Mouse (Mus musculus) bone marrow macrophage, adult 2 months (primary cell): ENCODE results near the gene Atg9a. TPM values are rescaled to one million over a fixed set of nuclear protein-coding genes. Genes with fewer than 3 reads are reported as not detected.

Experiments
- H3K27ac ChIP-seq: 2 replicates; pipeline ENCODE4 v1.5.1; 2012; ENCODE audit warnings: low read depth, low read length; ENCODE audit not compliant: insufficient read depth
- H3K4me1 ChIP-seq: 2 replicates; pipeline ENCODE4 v1.6.1; 2012; ENCODE audit warnings: low read length; ENCODE audit not compliant: control insufficient read depth, insufficient read depth
- H3K4me3 ChIP-seq: 2 replicates; pipeline ENCODE4 v1.5.1; 2012; ENCODE audit warnings: mild to moderate bottlenecking, low read length, moderate library complexity; ENCODE audit not compliant: insufficient read depth
- CTCF ChIP-seq: IDR thresholded peaks from 2 replicates; pipeline ENCODE4 v1.5.1; 2012; ENCODE audit warnings: low read depth, mild to moderate bottlenecking, low read length, moderate library complexity
- POLR2A ChIP-seq: IDR thresholded peaks from 2 replicates; pipeline ENCODE4 v1.6.1; 2012; ENCODE audit warnings: mild to moderate bottlenecking, low read depth, low read length, borderline replicate concordance
- polyA plus RNA-seq: library from polyadenylated mRNA; stranded (reverse); fragments of >200 nt; gene quantifications from 2 replicates; pipeline ENCODE4 v1.2.4, GENCODE M21; 2012; ENCODE audit not compliant: missing spikeins, insufficient read depth, insufficient read length

The Atg9a gene
- polyA plus RNA-seq, 1 experiment = 33.5 TPM

GRCm38 (mm10) chr1:75201236-75201635, 9.2 kb upstream of the Atg9a start:
- H3K4me1 ChIP-seq = no peaks in the 10 kb centered on the region
- H3K4me3 ChIP-seq = no peak overlapping the region
- H3K27ac ChIP-seq = no peak overlapping the region
- TF ChIP-seq CTCF = no peak
- no peak for TF ChIP-seq POLR2A

- peak overlapping the region; percentile 90 for H3K4me3 ChIP-seq
- peak overlapping the region; percentile 89 for H3K27ac ChIP-seq
- peaks cover 29% of the 10 kb centered on the region for H3K4me1 ChIP-seq
- no peak for TF ChIP-seq POLR2A
- TF ChIP-seq CTCF = no peak
Measured at GRCm38 (mm10) chr1:75192452-75192851, 456 bp upstream of the Atg9a start.

- peak overlapping the region; percentile 76 for H3K4me3 ChIP-seq
- no peak overlapping the region for H3K27ac ChIP-seq
- H3K4me1 ChIP-seq = peaks cover 32% of the 10 kb centered on the region
- TF ChIP-seq POLR2A (no peak), CTCF (no peak)
Measured at GRCm38 (mm10) chr1:75191258-75191621, 756 bp downstream of the Atg9a start.

GRCm38 (mm10) chr1:75190577-75190976, 1.4 kb downstream of the Atg9a start:
- no peak overlapping the region for H3K27ac ChIP-seq
- no peak overlapping the region for H3K4me3 ChIP-seq
- H3K4me1 ChIP-seq = peaks cover 32% of the 10 kb centered on the region
- no peak for TF ChIP-seq CTCF
- no peak for TF ChIP-seq POLR2A

GRCm38 (mm10) chr1:75187914-75188483, 4.0 kb downstream of the Atg9a start:
- Histone ChIP-seq H3K4me3 (no peak overlapping the region), H3K27ac (no peak overlapping the region), H3K4me1 (peaks cover 32% of the 10 kb centered on the region)
- TF ChIP-seq POLR2A (no peak), CTCF (no peak)

GRCm38 (mm10) chr1:75187126-75187525, 4.9 kb downstream of the Atg9a start:
- Histone ChIP-seq H3K27ac (no peak overlapping the region), H3K4me3 (no peak overlapping the region), H3K4me1 (peaks cover 32% of the 10 kb centered on the region)
- no peak for TF ChIP-seq POLR2A
- no peak for TF ChIP-seq CTCF

GRCm38 (mm10) chr1:75185495-75185894, 6.5 kb downstream of the Atg9a start:
- Histone ChIP-seq H3K27ac (no peak overlapping the region), H3K4me3 (no peak overlapping the region), H3K4me1 (peaks cover 25% of the 10 kb centered on the region)
- TF ChIP-seq POLR2A (no peak), CTCF (no peak)

GRCm38 (mm10) chr1:75182160-75182559, 9.8 kb downstream of the Atg9a start:
- H3K27ac ChIP-seq = no peak overlapping the region
- 0 out of 2 replicates have a peak, but pooled peaks have one; percentile 11 for TF ChIP-seq CTCF
- TF ChIP-seq POLR2A = no peak
- peaks cover 7% of the 10 kb centered on the region; the same call in 1 of the 2 replicates for H3K4me1 ChIP-seq
- no peak overlapping the region for H3K4me3 ChIP-seq

GRCm38 (mm10) chr1:75181377-75181870, 10.6 kb downstream of the Atg9a start:
- no peak for TF ChIP-seq POLR2A
- TF ChIP-seq CTCF = no peak
- Histone ChIP-seq H3K4me3 (no peak overlapping the region), H3K4me1 (peaks cover 5% of the 10 kb centered on the region; the same call in 1 of the 2 replicates), H3K27ac (no peak overlapping the region)

GRCm38 (mm10) chr1:75180741-75181140, 11.3 kb downstream of the Atg9a start:
- Histone ChIP-seq H3K4me1 (peaks cover 5% of the 10 kb centered on the region; the same call in 1 of the 2 replicates), H3K4me3 (no peak overlapping the region), H3K27ac (no peak overlapping the region)
- TF ChIP-seq CTCF (no peak), POLR2A (no peak)
